ENCODE assay signal across 9 mouse cellular contexts in genomic region chr14:32861149-32861581, GRCm38 (mm10). TPM values are rescaled to one million over a fixed set of nuclear protein-coding genes. Genes with fewer than 3 reads are reported as not detected.
A peak's percentile ranks its signal among the peaks of the same experiment; 100 is the strongest.
DNase-seq lines count a peak whose midpoint lies in the region; ATAC-seq and TF ChIP-seq lines count a peak whose summit lies in the region.
"Had no signal": no experiment of that assay in that cellular context is flagged by ENCODE, and none has a peak within 500 bp of the region (broad histone marks: within the 10 kb centered on the region; RNA-seq: fewer than 3 reads in every experiment).

No protein-coding gene starts in this region.

- peak overlapping the region; percentile 54 for H3K4me2 ChIP-seq in heart, embryonic 14.5 days (ENCODE audit: low read length)
- H3K4me2 ChIP-seq in limb, embryonic 14.5 days (replicated peaks; ENCODE audit: low read depth, low read length, severe bottlenecking), result no peak overlapping the region
- no peak overlapping the region for H3K4me2 ChIP-seq in forebrain, embryonic 11.5 days (ENCODE audit: low read depth, low read length, severe bottlenecking)
- H3K4me2 ChIP-seq: hindbrain, embryonic 15.5 days had no signal

- WGBS in heart, embryonic 14.5 days, result under 1% methylated on average over 6 of the region's 6 CpGs
- WGBS in limb, embryonic 14.5 days, result 21% methylated on average over 6 of the region's 6 CpGs
- 44% methylated on average over 6 of the region's 6 CpGs for WGBS in forebrain, embryonic 11.5 days

- peaks cover 33 to 49% of the 10 kb centered on the region in 2 experiments for H3K4me1 ChIP-seq in heart, embryonic 14.5 days (ENCODE audit: control insufficient read depth in 2 of 2, insufficient read depth in 2 of 2, low read length in 2 of 2)
- peaks cover 11% of the 10 kb centered on the region for H3K4me1 ChIP-seq in limb, embryonic 14.5 days (ENCODE audit: control insufficient read depth, insufficient read depth, low read length)
- no peaks in the 10 kb centered on the region; the same call in 1 of the 2 replicates for H3K4me1 ChIP-seq in forebrain, embryonic 11.5 days (replicated peaks; ENCODE audit: control insufficient read depth, insufficient read depth, low read length)

- no peaks in the 10 kb centered on the region for H3K27me3 ChIP-seq in heart, embryonic 14.5 days (ENCODE audit: control insufficient read depth, insufficient read depth, low read length)
- no peaks in the 10 kb centered on the region for H3K27me3 ChIP-seq in limb, embryonic 14.5 days (ENCODE audit: control insufficient read depth, insufficient read depth, low read length)
- peaks cover 6% of the 10 kb centered on the region for H3K27me3 ChIP-seq in forebrain, embryonic 11.5 days (ENCODE audit: control insufficient read depth, insufficient read depth, low read length)

- H3K9me3 ChIP-seq in heart, embryonic 14.5 days (ENCODE audit: control insufficient read depth, low read length), result no peaks in the 10 kb centered on the region
- no peaks in the 10 kb centered on the region for H3K9me3 ChIP-seq in limb, embryonic 14.5 days (ENCODE audit: control insufficient read depth, low read length)
- no peaks in the 10 kb centered on the region for H3K9me3 ChIP-seq in forebrain, embryonic 11.5 days (ENCODE audit: control insufficient read depth, low read length)
- H3K9me3 ChIP-seq: hindbrain, embryonic 15.5 days had no signal

- H3K27ac ChIP-seq in heart, embryonic 14.5 days (replicated peaks in 1 of 2; ENCODE audit: control insufficient read depth in 1 of 2, insufficient read depth in 1 of 2, low read depth in 2 of 2, low read length in 2 of 2), result peak overlapping the region; percentile 75 to 90
- H3K27ac ChIP-seq in limb, embryonic 14.5 days (replicated peaks; ENCODE audit: low read depth, low read length), result no peak overlapping the region
- no peak overlapping the region for H3K27ac ChIP-seq in forebrain, embryonic 11.5 days (ENCODE audit: low read depth, low read length)
- H3K27ac ChIP-seq: hindbrain, embryonic 15.5 days had no signal

- H3K4me3 ChIP-seq in heart, embryonic 14.5 days (ENCODE audit: control insufficient read depth in 1 of 2, insufficient read depth in 1 of 2, low read depth in 1 of 2, low read length in 2 of 2), result no peak overlapping the region; a peak in 1 of 4 replicates
- H3K4me3 ChIP-seq in limb, embryonic 14.5 days (replicated peaks; ENCODE audit: low read length), result no peak overlapping the region
- no peak overlapping the region for H3K4me3 ChIP-seq in forebrain, embryonic 11.5 days (ENCODE audit: low read depth, low read length)
- H3K4me3 ChIP-seq: hindbrain, embryonic 15.5 days had no signal

- ATAC-seq in heart, embryonic 14.5 days (ENCODE audit: insufficient number of reproducible peaks, insufficient read depth, low FRiP score, low read depth), result peak; percentile 76
- peak; percentile 62 for ATAC-seq in limb, embryonic 14.5 days (ENCODE audit: low FRiP score, low read depth)
- no peak for ATAC-seq in forebrain, embryonic 11.5 days (replicated peaks; ENCODE audit: low FRiP score)

- TF ChIP-seq POLR2A in limb, embryonic 14.5 days (IDR thresholded peaks at IDR 0.05; ENCODE audit: borderline replicate concordance, extremely low read depth, insufficient read depth, insufficient read length), result no peak

- H3K9ac ChIP-seq in heart, embryonic 14.5 days (ENCODE audit: low read length), result peak overlapping the region; percentile 52
- H3K9ac ChIP-seq in limb, embryonic 14.5 days (ENCODE audit: low read depth, low read length, severe bottlenecking), result no peak overlapping the region
- no peak overlapping the region for H3K9ac ChIP-seq in forebrain, embryonic 11.5 days (ENCODE audit: low read length)
- H3K9ac ChIP-seq: hindbrain, embryonic 15.5 days had no signal

- peaks cover 17% of the 10 kb centered on the region; the same call in 1 of the 2 replicates for H3K36me3 ChIP-seq in heart, embryonic 14.5 days (ENCODE audit: control insufficient read depth, insufficient read depth, low read length)
- no peaks in the 10 kb centered on the region for H3K36me3 ChIP-seq in limb, embryonic 14.5 days (ENCODE audit: control insufficient read depth, insufficient read depth, low read length)
- H3K36me3 ChIP-seq in forebrain, embryonic 11.5 days (ENCODE audit: control insufficient read depth, insufficient read depth, low read length), result no peaks in the 10 kb centered on the region
- H3K36me3 ChIP-seq: hindbrain, embryonic 15.5 days had no signal

- peak; percentile 55 to 65 for DNase-seq in urinary bladder, postnatal 4 days (ENCODE audit: low spot score in 2 of 2)
- no peak for DNase-seq in urinary bladder, postnatal 25 days (ENCODE audit: low spot score)
- DNase-seq in limb, embryonic 14.5 days (ENCODE audit: low spot score), result peak; percentile 76
- DNase-seq in yolk sac, embryonic 10.5 days (ENCODE audit: low spot score), result peak; percentile 38
- DNase-seq in cerebellum, adult 18-20 months, result no peak
- no peak for DNase-seq in forebrain, embryonic 11.5 days (ENCODE audit: low spot score)
- DNase-seq in spleen, postnatal 10 days (ENCODE audit: low spot score in 2 of 2), result no peak

RNA-seq across cellular contexts. Expression of gene Vstm4, which starts 4.6 kb away (rescaled TPM):
- polyA plus RNA-seq in heart, embryonic 14.5 days (2014; fragmentation: Nextera tagmentation; extraction: Ambion mirVana), result 20.3 and 21.9 TPM in 2 replicates
- 13.2 and 14.8 TPM in 2 replicates for polyA plus RNA-seq in limb, embryonic 14.5 days (2012; rRNA removed)
- polyA plus RNA-seq in limb, embryonic 14.5 days (2014; fragmentation: Nextera tagmentation; extraction: Ambion mirVana), result 21.9 and 25.0 TPM in 2 replicates
- polyA plus RNA-seq in forebrain, embryonic 11.5 days (2014; fragmentation: Nextera tagmentation; extraction: Ambion mirVana), result 2.8 and 3.2 TPM in 2 replicates

RNA-seq across cellular contexts. Expression of gene Fam170b, which starts 27.4 kb away (rescaled TPM):
- polyA plus RNA-seq in heart, embryonic 14.5 days (2014; fragmentation: Nextera tagmentation; extraction: Ambion mirVana), result 0.19 TPM in 1 of 2 replicates, not detected in the other
- polyA plus RNA-seq in limb, embryonic 14.5 days (2012; rRNA removed), result 0.04 TPM in 1 of 2 replicates, not detected in the other
- not detected in 2 replicates for polyA plus RNA-seq in limb, embryonic 14.5 days (2014; fragmentation: Nextera tagmentation; extraction: Ambion mirVana)
- 0.16 TPM in 1 of 2 replicates, not detected in the other for polyA plus RNA-seq in forebrain, embryonic 11.5 days (2014; fragmentation: Nextera tagmentation; extraction: Ambion mirVana)

Comparison
In these comparisons a context has a peak if more than half of its experiments do, and no peak if none do; other contexts are left out.
1. DNase-seq: peak in urinary bladder, postnatal 4 days (2 of 2), limb, embryonic 14.5 days (single experiment) and yolk sac, embryonic 10.5 days (single experiment); none in urinary bladder, postnatal 25 days (single experiment), cerebellum, adult 18-20 months (0 of 2), forebrain, embryonic 11.5 days (single experiment) and spleen, postnatal 10 days (0 of 2).
2. H3K27ac ChIP-seq: peak in heart, embryonic 14.5 days (2 of 2); none in limb, embryonic 14.5 days (single experiment) and forebrain, embryonic 11.5 days (single experiment).